Mouse (Mus musculus): Measurements from ENCODE around the gene Ctrl. TPM values are rescaled to one million over a fixed set of nuclear protein-coding genes. Genes with fewer than 3 reads are reported as not detected.

Gene Ctrl
- polyA plus RNA-seq, 1 experiment = 2.2 TPM

DNA sequence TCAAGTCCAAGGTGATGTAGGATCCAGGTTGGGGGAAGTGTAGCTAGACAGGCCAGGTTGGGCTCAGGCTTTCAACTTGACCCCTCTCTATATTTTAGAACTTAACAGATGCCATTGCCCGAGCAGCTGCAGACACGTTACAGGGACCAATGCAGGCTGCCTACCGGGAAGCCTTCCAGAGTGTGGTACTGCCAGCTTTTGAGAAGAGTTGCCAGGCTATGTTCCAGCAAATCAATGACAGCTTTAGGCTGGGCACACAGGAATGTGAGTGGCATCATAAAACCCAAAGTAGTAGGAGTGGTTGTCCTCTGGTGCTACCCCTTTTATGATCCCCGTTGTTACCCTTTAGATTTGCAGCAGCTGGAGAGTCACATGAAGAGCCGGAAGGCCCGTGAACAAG lies 42.8 kb downstream of the Ctrl start:
- H3K4me1 ChIP-seq (ENCODE audit: control insufficient read depth, insufficient read depth, low read length) = no peaks in the 10 kb centered on the region
- TF ChIP-seq CTCF (IDR thresholded peaks at IDR 0.05; ENCODE audit: insufficient read depth, low read length) = no peak
- WGBS = 90% methylated on average over 6 of the region's 6 CpGs
- DNase-seq = no peak
- H3K4me3 ChIP-seq (replicated peaks; ENCODE audit: extremely low read depth, low read depth, low read length) = no peak overlapping the region

DNA sequence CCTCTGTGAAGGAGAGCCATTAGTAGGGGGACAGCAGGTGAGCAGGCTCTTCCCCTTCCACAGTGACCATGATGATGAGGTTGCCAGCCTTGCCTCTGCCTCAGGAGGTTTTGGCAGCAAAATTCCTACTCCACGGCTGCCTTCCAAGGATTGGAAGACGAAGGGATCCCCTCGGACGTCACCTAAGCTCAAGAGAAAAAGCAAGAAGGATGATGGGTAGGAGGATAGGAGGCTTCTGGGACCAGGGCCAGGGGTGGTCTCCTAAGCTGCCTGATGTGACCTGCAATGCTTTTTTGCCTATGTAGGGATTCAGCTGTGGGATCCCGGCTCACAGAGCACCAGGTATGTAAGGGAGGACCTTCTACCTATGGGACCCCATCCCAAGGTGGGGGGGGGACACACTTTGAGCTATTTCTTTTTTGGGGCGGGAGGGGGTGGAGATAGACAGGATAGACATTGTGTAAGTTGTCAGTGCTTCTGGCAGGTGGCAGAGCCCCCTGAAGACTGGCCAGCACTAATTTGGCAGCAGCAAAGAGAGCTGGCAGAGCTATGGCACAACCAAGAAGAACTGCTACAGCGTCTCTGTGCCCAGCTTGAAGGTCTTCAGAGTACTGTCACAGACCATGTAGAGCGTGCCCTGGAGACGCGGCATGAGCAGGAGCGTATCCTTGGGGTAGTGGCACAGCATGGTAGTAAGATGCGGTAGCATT lies 43.8 kb downstream of the Ctrl start:
- Histone ChIP-seq H3K4me1 (ENCODE audit: control insufficient read depth, insufficient read depth, low read length) (no peaks in the 10 kb centered on the region), H3K4me3 (replicated peaks; ENCODE audit: extremely low read depth, low read depth, low read length) (no peak overlapping the region)
- no peak for DNase-seq
- TF ChIP-seq CTCF (IDR thresholded peaks at IDR 0.05; ENCODE audit: insufficient read depth, low read length) (no peak), POLR2A (IDR thresholded peaks at IDR 0.05; ENCODE audit: borderline replicate concordance, extremely low read depth, low read depth, low read length) (no peak)
- WGBS = 94% methylated on average over 12 of the region's 12 CpGs

Other genes starting within 250 kb of the Ctrl start
- 3.8 and 4.9 TPM in 2 replicates for gene Carmil2, start 247.6 kb downstream of the Ctrl start, polyA plus RNA-seq (2012; rRNA removed)
- 33.8 and 37.8 TPM in 2 replicates for gene Acd, start 232.8 kb downstream of the Ctrl start, polyA plus RNA-seq (2012; rRNA removed)
- 14.1 and 14.5 TPM in 2 replicates for gene Pard6a, start 232.7 kb downstream of the Ctrl start, polyA plus RNA-seq (2012; rRNA removed)
- gene 4933405L10Rik, start 226.2 kb downstream of the Ctrl start, polyA plus RNA-seq (2012; rRNA removed) = not detected in 2 replicates
- gene Enkd1, start 225.7 kb downstream of the Ctrl start, polyA plus RNA-seq (2012; rRNA removed) = 9.6 and 9.9 TPM in 2 replicates
- 12.2 and 14.8 TPM in 2 replicates for gene Gfod2, start 175.2 kb downstream of the Ctrl start, polyA plus RNA-seq (2012; rRNA removed)
- gene Ranbp10, start 106.5 kb downstream of the Ctrl start, polyA plus RNA-seq (2012; rRNA removed) = 25.8 and 28.5 TPM in 2 replicates
- gene Tsnaxip1, start 106.1 kb downstream of the Ctrl start, polyA plus RNA-seq (2012; rRNA removed) = 1.0 and 2.2 TPM in 2 replicates
- gene Cenpt, start 80.6 kb downstream of the Ctrl start, polyA plus RNA-seq (2012; rRNA removed) = 12.0 and 17.4 TPM in 2 replicates
- gene Thap11, start 78.7 kb downstream of the Ctrl start, polyA plus RNA-seq (2012; rRNA removed) = 54.9 and 60.8 TPM in 2 replicates
- 17.9 and 27.0 TPM in 2 replicates for gene Nutf2, start 73.3 kb downstream of the Ctrl start, polyA plus RNA-seq (2012; rRNA removed)
- gene Edc4, start 53.0 kb downstream of the Ctrl start, polyA plus RNA-seq (2012; rRNA removed) = 78.8 and 90.9 TPM in 2 replicates
- 3.2 and 5.3 TPM in 2 replicates for gene Nrn1l, start 40.3 kb downstream of the Ctrl start, polyA plus RNA-seq (2012; rRNA removed)
- gene Pskh1, start 33.4 kb downstream of the Ctrl start, polyA plus RNA-seq (2012; rRNA removed) = 38.2 and 43.7 TPM in 2 replicates
- 211 and 217 TPM in 2 replicates for gene Psmb10, start 4.6 kb upstream of the Ctrl start, polyA plus RNA-seq (2012; rRNA removed)
- 3.4 and 3.6 TPM in 2 replicates for gene Lcat, start 9.5 kb upstream of the Ctrl start, polyA plus RNA-seq (2012; rRNA removed)
- 84.3 and 96.8 TPM in 2 replicates for gene Slc12a4, start 32.2 kb upstream of the Ctrl start, polyA plus RNA-seq (2012; rRNA removed)
- gene Dpep3, start 45.6 kb upstream of the Ctrl start, polyA plus RNA-seq (2012; rRNA removed) = 0.30 and 0.55 TPM in 2 replicates
- 5.5 and 10.3 TPM in 2 replicates for gene Dus2, start 57.5 kb upstream of the Ctrl start, polyA plus RNA-seq (2012; rRNA removed)
- gene Dpep2nb, start 72.1 kb upstream of the Ctrl start, polyA plus RNA-seq (2012; rRNA removed) = not detected in 2 replicates
- gene Ddx28, start 78.0 kb upstream of the Ctrl start, polyA plus RNA-seq (2012; rRNA removed) = 6.5 and 6.7 TPM in 2 replicates
- 17.7 and 19.9 TPM in 2 replicates for gene Nfatc3, start 125.0 kb upstream of the Ctrl start, polyA plus RNA-seq (2012; rRNA removed)
- 40.1 and 47.0 TPM in 2 replicates for gene Esrp2, start 203.1 kb upstream of the Ctrl start, polyA plus RNA-seq (2012; rRNA removed)
- gene Pla2g15, start 216.5 kb upstream of the Ctrl start, polyA plus RNA-seq (2012; rRNA removed) = 24.8 and 28.3 TPM in 2 replicates
- gene Slc7a6, start 235.0 kb upstream of the Ctrl start, polyA plus RNA-seq (2012; rRNA removed) = 16.5 and 17.3 TPM in 2 replicates

Data from lung, adult 2 months (tissue).